Mouse (Mus musculus): Measurements from ENCODE around the gene Cd200r1.

DNA sequence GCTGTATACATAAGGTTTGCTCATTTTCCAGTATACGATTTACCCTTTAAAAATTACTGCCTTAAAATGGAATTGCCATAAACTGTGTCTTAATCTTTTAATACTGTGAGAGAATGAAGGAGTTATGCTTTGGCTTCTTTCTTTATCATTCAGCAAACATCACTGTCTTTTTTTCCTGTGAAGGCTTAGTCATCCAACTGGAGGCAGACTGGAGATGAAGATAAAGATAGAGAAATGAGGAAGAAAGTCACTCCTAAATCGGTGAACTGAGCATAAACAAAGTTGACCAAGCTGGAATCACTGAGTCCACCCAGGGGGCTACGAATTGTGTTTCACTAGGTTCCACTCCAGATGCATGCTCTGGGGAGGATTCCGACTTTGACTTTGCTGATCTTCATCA, 55.0 kb downstream of the Cd200r1 start:
- no peak for TF ChIP-seq POLR2A (IDR thresholded peaks at IDR 0.05; ENCODE audit: control insufficient read depth, low read depth, low read length)
- TF ChIP-seq CTCF (IDR thresholded peaks at IDR 0.05; ENCODE audit: control insufficient read depth, insufficient read depth, insufficient replicate concordance, low read depth, low read length), result no peak
